Mouse (Mus musculus): ENCODE measurements around the gene Tmem176a.

The Tmem176a gene

GRCm38 (mm10) chr6:48894938-48895818, 54.5 kb downstream of the Tmem176a start:
- DNase-seq, result peak; percentile 40

DNA sequence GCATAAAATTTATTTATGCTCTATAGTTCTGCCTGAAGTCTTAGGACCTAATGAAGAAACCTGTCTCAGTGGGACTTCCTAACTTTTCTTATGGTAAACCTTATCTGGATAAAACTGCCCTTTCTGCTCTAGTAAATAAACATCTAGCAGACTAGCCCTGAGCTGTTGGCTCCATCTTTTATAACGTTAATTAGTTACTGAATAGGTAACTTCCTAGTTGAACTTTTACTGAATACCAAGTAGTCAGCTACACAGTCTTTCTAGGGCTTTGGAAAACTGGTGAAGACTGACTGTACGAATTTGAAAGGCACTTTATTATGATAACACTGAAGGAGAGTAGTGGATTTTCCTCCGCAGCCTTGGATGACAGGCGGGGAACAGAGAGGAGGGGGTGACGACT, 55.2 kb downstream of the Tmem176a start:
- DNase-seq, result no peak
